Mouse (Mus musculus) forebrain, embryonic 12.5 days (tissue): ENCODE data around the gene Tac1. TPM values are rescaled to one million over a fixed set of nuclear protein-coding genes. Genes with fewer than 3 reads are reported as not detected.
A peak's percentile ranks its signal among the peaks of the same experiment; 100 is the strongest.
"Not testable (repeated sequence)": the region's sequence is repeated elsewhere in the genome, so short reads cannot be mapped to it uniquely, and the experiment has no call there.

Source experiments
- ATAC-seq: fragments of 200-750 bp; cut with Nextera tagmentation; 2 replicates; pipeline ENCODE4 v1.8.0; 2017; ENCODE audit warnings: moderate TSS enrichment; ENCODE audit not compliant: low FRiP score
- H3K27ac ChIP-seq: fragments of 300-500 bp; sonication (generic); 2 replicates; pipeline ENCODE4 v1.5.1; 2016; ENCODE audit warnings: mild to moderate bottlenecking
- H3K27me3 ChIP-seq: fragments of 300-500 bp; sonication (generic); 2 replicates; pipeline ENCODE4 v1.6.1; 2016; ENCODE audit warnings: mild to moderate bottlenecking
- H3K36me3 ChIP-seq: fragments of 300-500 bp; sonication (generic); replicated peaks from 2 replicates; pipeline ENCODE4 v1.6.1; 2016; ENCODE audit warnings: mild to moderate bottlenecking
- H3K4me1 ChIP-seq: fragments of 300-500 bp; sonication (generic); 2 replicates; pipeline ENCODE4 v1.6.1; 2016
- H3K4me2 ChIP-seq: fragments of 300-500 bp; sonication (generic); 2 replicates; pipeline ENCODE4 v1.6.1; 2016; ENCODE audit warnings: mild to moderate bottlenecking, moderate library complexity
- H3K4me3 ChIP-seq: fragments of 300-500 bp; sonication (generic); replicated peaks from 2 replicates; pipeline ENCODE4 v1.5.1; 2016; ENCODE audit warnings: mild to moderate bottlenecking
- H3K9ac ChIP-seq: fragments of 300-500 bp; sonication (generic); 2 replicates; pipeline ENCODE4 v1.6.1; 2016; ENCODE audit warnings: mild to moderate bottlenecking
- H3K9me3 ChIP-seq: fragments of 300-500 bp; sonication (generic); 2 replicates; pipeline ENCODE4 v1.6.1; 2016
- WGBS: fragments of 180-500 bp; shearing (Covaris S2); methylation state at CpG from one replicate; pipeline ENCODE4 v1.1.7; 2016; 5-methylcytosine and 5-hydroxymethylcytosine counted together
- polyA plus RNA-seq: library from polyadenylated mRNA; unstranded; fragments of >200 nt; fragmentation: Nextera tagmentation; extraction: Ambion mirVana; gene quantifications from 2 replicates; pipeline ENCODE4 v1.2.1, GENCODE M21; 2016

The Tac1 gene
- polyA plus RNA-seq, result 14.3 and 18.2 TPM in 2 replicates

DNA sequence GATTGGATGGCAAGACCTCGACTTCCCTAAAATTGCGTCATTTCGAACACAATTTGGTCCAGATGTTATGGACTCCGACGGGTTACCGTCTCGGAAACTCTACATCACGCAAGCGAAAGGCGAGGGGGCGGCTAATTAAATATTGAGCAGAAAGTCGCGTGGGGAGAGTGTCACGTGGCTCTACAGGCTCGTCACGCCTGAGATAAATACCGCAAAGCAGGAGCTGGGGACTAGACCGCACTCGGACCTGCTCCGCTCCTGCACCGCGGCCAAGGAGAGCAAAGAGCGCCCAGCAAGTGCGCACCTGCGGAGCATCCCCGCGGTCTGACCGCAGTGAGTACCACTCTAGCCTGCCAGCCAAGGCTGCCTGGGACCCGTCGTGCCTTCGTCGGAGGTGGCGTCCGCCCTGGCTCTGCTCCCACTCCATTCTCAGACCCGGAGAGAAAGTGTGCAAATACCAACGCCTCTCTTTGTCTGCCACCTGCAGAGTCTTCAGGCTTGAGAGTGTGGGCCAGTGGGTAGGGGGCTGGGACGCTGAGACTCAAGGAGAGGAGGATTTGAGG, at the start of gene Tac1:
Gene Tac1, plus strand, starts transcription at position 51 of the 563 bp plus-strand sequence.
- Histone ChIP-seq H3K4me1 (peaks cover 24% of the 10 kb centered on the region), H3K27me3 (peaks cover 34% of the 10 kb centered on the region), H3K27ac (no peak within 1 kb of the TSS), H3K9ac (no peak within 1 kb of the TSS), H3K4me3 (peak within 1 kb of the TSS; percentile 43), H3K36me3 (no peaks in the 10 kb centered on the region), H3K4me2 (peak within 1 kb of the TSS; percentile 86), H3K9me3 (no peaks in the 10 kb centered on the region)
- 1% methylated on average over 37 of the region's 37 CpGs for WGBS
- ATAC-seq, result peak; percentile 85

DNA sequence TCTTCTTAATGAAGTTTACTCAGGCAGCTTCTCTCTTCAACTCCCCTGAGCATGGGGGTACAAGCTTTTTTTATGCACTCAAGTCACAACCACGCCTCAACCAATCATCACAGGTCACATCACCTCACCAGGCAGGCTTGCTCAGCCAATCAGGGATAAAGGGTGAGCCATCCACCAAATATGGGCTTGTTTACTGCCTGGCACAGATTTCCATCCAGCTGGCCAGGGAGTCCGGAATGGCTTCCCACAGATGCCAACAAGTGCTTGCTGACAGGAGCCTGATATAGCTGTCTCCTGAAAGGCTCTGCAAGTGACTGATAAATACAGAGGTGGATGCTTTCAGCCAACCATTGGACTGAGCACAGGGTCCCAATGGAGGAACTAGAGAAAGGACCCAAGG, 11.2 kb upstream of the Tac1 start:
- H3K27ac ChIP-seq, H3K9me3 ChIP-seq, H3K4me1 ChIP-seq, H3K4me3 ChIP-seq, H3K4me2 ChIP-seq, H3K27me3 ChIP-seq, ATAC-seq, H3K9ac ChIP-seq, H3K36me3 ChIP-seq: not testable (repeated sequence)
- 93% methylated on average over 2 of the region's 2 CpGs for WGBS

- Histone ChIP-seq H3K4me3 (peak overlapping the region; percentile 43), H3K9ac (no peak overlapping the region), H3K36me3 (no peaks in the 10 kb centered on the region), H3K27ac (no peak overlapping the region), H3K4me2 (peak overlapping the region; percentile 86), H3K4me1 (peaks cover 24% of the 10 kb centered on the region), H3K27me3 (peaks cover 34% of the 10 kb centered on the region), H3K9me3 (no peaks in the 10 kb centered on the region)
- ATAC-seq, result peak; percentile 50
- under 1% methylated on average over 25 of the region's 25 CpGs for WGBS
These were observed 1.2 kb downstream of the Tac1 start for GRCm38 (mm10) chr6:7555688-7556476.

DNA sequence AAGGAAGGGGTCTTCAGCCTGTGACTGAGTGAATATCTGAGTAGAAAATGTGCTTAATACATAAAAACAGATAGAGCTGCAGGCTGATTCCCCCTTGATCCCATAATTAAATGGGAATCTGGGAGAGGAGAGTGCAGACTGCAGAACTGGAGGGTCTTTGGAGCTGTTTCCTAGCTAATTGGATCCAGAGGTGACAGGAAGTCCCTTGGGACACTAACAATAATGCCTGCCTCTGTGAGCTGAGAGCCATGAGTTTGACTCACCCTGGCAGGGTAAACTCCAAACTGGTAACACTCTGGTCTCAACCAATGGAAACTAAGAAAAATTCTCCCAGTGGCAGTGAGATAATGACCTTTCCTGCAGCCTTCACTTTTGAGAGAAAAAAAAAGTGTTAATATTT, 3.5 kb downstream of the Tac1 start:
- no peak overlapping the region for H3K9ac ChIP-seq
- peaks cover 24% of the 10 kb centered on the region for H3K4me1 ChIP-seq
- H3K4me3 ChIP-seq, result no peak overlapping the region
- peak; percentile 34; the same call in 1 of the 2 replicates for ATAC-seq
- no peak overlapping the region for H3K4me2 ChIP-seq
- H3K27me3 ChIP-seq, result peaks cover 34% of the 10 kb centered on the region
- H3K36me3 ChIP-seq, result no peaks in the 10 kb centered on the region
- no peak overlapping the region for H3K27ac ChIP-seq
- no peaks in the 10 kb centered on the region for H3K9me3 ChIP-seq

GRCm38 (mm10) chr6:7562524-7562923, 7.8 kb downstream of the Tac1 start:
- Histone ChIP-seq H3K36me3 (no peaks in the 10 kb centered on the region), H3K9ac (no peak overlapping the region), H3K27ac (no peak overlapping the region), H3K4me3 (no peak overlapping the region), H3K9me3 (no peaks in the 10 kb centered on the region), H3K4me1 (no peaks in the 10 kb centered on the region), H3K4me2 (no peak overlapping the region), H3K27me3 (no peaks in the 10 kb centered on the region)
- no peak for ATAC-seq
- WGBS, result 71% methylated on average over 6 of the region's 6 CpGs

GRCm38 (mm10) chr6:7564537-7564936, 9.9 kb downstream of the Tac1 start:
- Histone ChIP-seq H3K9ac (no peak overlapping the region), H3K36me3 (no peaks in the 10 kb centered on the region), H3K27ac (no peak overlapping the region), H3K27me3 (no peaks in the 10 kb centered on the region), H3K4me2 (no peak overlapping the region), H3K4me3 (no peak overlapping the region), H3K9me3 (no peaks in the 10 kb centered on the region), H3K4me1 (no peaks in the 10 kb centered on the region)
- 83% methylated on average over 3 of the region's 3 CpGs for WGBS
- ATAC-seq, result no peak

DNA sequence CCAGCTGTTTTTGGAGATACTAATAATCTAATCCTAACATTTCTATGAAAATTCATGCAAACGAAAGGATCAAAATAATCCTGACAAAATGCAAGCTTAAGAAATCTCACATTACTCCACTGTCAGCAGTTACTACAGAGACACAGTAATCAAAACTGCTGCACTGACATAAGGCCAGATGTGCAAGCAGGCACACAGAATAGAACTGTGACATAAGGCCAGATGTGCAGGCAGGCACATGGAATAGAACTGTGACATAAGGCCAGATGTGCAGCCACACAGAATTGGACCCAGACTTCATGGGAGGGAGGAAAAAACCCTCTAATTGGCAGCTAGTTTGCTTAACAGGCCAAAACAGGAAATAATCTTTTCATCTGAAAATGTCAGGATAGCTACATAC, 16.5 kb downstream of the Tac1 start:
- Histone ChIP-seq H3K4me1 (no peaks in the 10 kb centered on the region), H3K4me2 (no peak overlapping the region), H3K27ac (no peak overlapping the region), H3K27me3 (no peaks in the 10 kb centered on the region), H3K9me3 (no peaks in the 10 kb centered on the region), H3K4me3 (no peak overlapping the region), H3K36me3 (no peaks in the 10 kb centered on the region), H3K9ac (no peak overlapping the region)
- 96% methylated on average over 1 of the region's 1 CpGs for WGBS
- no peak for ATAC-seq

- Histone ChIP-seq H3K27me3 (no peaks in the 10 kb centered on the region), H3K4me3 (no peak overlapping the region), H3K4me1 (no peaks in the 10 kb centered on the region), H3K9me3 (no peaks in the 10 kb centered on the region), H3K4me2 (no peak overlapping the region), H3K9ac (no peak overlapping the region), H3K36me3 (no peaks in the 10 kb centered on the region), H3K27ac (no peak overlapping the region)
- WGBS, result 84% methylated on average over 1 of the region's 1 CpGs
- ATAC-seq, result no peak
These were observed 23.4 kb downstream of the Tac1 start for GRCm38 (mm10) chr6:7578031-7578430.

- no peak overlapping the region for H3K4me2 ChIP-seq
- ATAC-seq, result no peak
- no peak overlapping the region for H3K9ac ChIP-seq
- H3K27me3 ChIP-seq, result no peaks in the 10 kb centered on the region
- H3K27ac ChIP-seq, result no peak overlapping the region
- no peaks in the 10 kb centered on the region for H3K36me3 ChIP-seq
- no peaks in the 10 kb centered on the region for H3K9me3 ChIP-seq
- no peak overlapping the region for H3K4me3 ChIP-seq
- WGBS, result 84% methylated on average over 2 of the region's 2 CpGs
- H3K4me1 ChIP-seq, result no peaks in the 10 kb centered on the region
These were observed 39.8 kb downstream of the Tac1 start for GRCm38 (mm10) chr6:7594445-7594844.

DNA sequence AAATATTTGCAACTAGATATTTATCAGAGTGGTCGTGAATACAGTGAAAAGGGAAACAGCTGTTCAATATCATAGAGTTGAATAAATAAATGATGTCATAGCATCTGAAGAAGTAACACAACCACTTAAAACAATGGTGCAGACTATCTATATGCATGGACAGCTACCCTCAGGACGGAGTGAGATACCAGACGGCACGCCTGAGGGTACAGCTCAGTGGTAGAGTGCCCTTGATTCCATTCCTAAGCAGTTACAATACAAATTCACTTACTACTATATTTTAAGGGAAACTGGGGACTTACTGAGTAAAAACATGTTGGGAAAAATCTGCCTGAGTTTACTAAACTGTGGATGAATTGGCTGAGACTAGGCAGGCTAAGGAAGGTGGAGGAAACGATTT, 43.7 kb downstream of the Tac1 start:
- peaks cover 5% of the 10 kb centered on the region; the same call in 1 of the 2 replicates for H3K4me1 ChIP-seq
- no peaks in the 10 kb centered on the region for H3K27me3 ChIP-seq
- no peaks in the 10 kb centered on the region for H3K36me3 ChIP-seq
- H3K9ac ChIP-seq, result no peak overlapping the region
- H3K27ac ChIP-seq, result no peak overlapping the region
- no peak overlapping the region for H3K4me2 ChIP-seq
- H3K9me3 ChIP-seq, result no peaks in the 10 kb centered on the region
- WGBS, result 84% methylated on average over 5 of the region's 5 CpGs
- ATAC-seq, result no peak
- no peak overlapping the region for H3K4me3 ChIP-seq

DNA sequence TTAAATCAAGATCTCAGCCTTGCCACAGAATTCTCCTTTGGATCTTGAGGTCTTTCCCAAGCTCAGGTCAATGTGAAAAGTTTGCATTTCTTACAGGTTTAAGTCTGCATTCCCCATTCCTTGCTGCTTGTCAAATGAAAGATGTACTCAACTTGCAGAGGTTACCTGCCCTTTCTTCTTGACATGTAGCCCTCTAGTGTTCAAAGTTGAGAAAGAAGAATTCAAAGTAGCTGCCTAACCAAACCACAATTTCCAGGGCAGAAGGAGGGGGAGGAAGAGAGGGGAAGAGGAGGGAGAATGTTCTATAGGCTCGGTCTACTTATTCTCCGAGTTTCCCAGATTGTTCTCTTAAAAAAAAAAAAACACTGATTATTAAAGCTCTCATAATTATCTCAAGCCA, 45.5 kb downstream of the Tac1 start:
- Histone ChIP-seq H3K36me3 (no peaks in the 10 kb centered on the region), H3K27ac (no peak overlapping the region), H3K4me2 (no peak overlapping the region), H3K9me3 (no peaks in the 10 kb centered on the region), H3K4me1 (peaks cover 5% of the 10 kb centered on the region; the same call in 1 of the 2 replicates), H3K9ac (no peak overlapping the region), H3K4me3 (no peak overlapping the region), H3K27me3 (no peaks in the 10 kb centered on the region)
- 62% methylated on average over 2 of the region's 2 CpGs for WGBS
- no peak for ATAC-seq

- no peak overlapping the region for H3K4me3 ChIP-seq
- no peak for ATAC-seq
- WGBS, result 63% methylated on average over 4 of the region's 4 CpGs
- no peak overlapping the region for H3K27ac ChIP-seq
- no peaks in the 10 kb centered on the region for H3K36me3 ChIP-seq
- peaks cover 5% of the 10 kb centered on the region; the same call in 1 of the 2 replicates for H3K4me1 ChIP-seq
- no peaks in the 10 kb centered on the region for H3K27me3 ChIP-seq
- no peaks in the 10 kb centered on the region for H3K9me3 ChIP-seq
- no peak overlapping the region for H3K9ac ChIP-seq
- no peak overlapping the region for H3K4me2 ChIP-seq
These were observed 46.8 kb downstream of the Tac1 start for GRCm38 (mm10) chr6:7601353-7602094.
